Mouse (Mus musculus): ENCODE results near the gene Olfr1283. TPM values are rescaled to one million over a fixed set of nuclear protein-coding genes. Genes with fewer than 3 reads are reported as not detected.

The Olfr1283 gene
- not detected in 2 replicates for polyA plus RNA-seq (2012; rRNA removed)

GRCm38 (mm10) chr2:111366490-111366889, at the start of gene Olfr1283:
Olfr1283 (plus strand) TSS chr2:111366790.

DNA sequence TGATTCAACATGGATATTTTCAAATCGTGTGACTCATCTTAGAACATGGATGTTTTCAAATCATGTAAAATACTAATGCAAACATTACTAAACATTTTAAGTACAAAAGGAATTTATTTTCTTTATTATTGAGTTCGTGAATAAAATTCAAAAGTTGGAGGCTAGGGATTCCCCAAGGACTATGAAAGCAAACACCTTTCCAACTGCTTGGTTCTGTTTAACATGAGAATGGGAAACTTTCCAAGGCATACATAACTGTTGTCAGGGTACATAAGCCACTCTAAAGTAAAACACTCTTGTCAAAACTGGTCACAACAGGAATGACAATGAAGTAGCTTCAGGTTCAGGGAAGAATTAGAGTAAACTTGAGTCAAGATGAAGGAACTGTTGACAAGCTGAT, 40.4 kb upstream of the Olfr1283 start, which contains the start of gene Olfr1281:
Gene Olfr1281 (plus strand): TSS at position 301 of the 400 bp plus-strand sequence.

DNA sequence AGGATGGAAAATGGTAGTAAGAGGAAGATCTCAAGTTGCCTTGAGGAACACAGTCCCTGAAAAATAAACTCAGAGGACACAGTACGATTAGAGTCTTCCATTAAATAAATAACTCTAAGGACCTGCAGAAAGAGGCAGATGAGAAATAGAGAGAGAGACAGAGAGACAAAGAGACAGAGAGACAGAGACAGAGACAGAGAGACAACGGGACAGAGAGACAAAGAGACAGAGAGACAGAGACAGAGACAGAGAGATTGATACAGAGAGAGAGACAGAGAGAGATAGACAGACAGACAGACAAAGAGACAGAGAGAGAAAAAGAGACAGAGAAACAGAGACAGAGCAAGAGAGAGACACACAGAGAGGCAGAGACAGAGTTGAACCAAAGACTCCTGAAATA, 30.6 kb upstream of the Olfr1283 start, which contains the start of gene Olfr1282:
Gene Olfr1282 (minus strand): TSS at position 101 of the 400 bp plus-strand sequence.

DNA sequence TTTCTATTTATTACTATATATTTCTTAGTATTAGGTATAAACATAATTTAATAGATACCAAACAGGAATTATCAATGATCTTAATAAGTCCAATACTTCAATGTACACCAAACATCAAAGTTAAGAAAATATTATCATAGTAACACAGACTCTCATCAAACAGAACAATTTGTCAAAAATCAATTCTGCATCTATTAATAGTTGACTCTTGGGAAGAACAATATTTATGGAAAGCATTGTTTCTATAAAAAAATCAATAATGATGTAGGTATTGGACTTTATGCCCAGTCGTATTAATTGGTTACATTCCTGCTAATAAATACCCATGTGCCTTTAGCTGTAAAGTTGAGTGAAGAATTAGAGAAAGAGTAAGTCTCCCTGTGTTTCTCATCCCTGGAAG, 8.6 kb downstream of the Olfr1283 start, which contains the start of gene Olfr1284:
Gene Olfr1284 (plus strand): TSS at position 301 of the 400 bp plus-strand sequence.

Other genes starting within 250 kb of the Olfr1283 start
- gene Gm15130, start 213.9 kb upstream of the Olfr1283 start, polyA plus RNA-seq (2012; rRNA removed), result not detected in 2 replicates
- not detected in 2 replicates for gene 4930430A15Rik, start 137.2 kb upstream of the Olfr1283 start, polyA plus RNA-seq (2012; rRNA removed)
- gene Olfr1275, start 131.5 kb upstream of the Olfr1283 start, polyA plus RNA-seq (2012; rRNA removed), result not detected in 2 replicates
- not detected in 2 replicates for gene Olfr1276, start 112.3 kb upstream of the Olfr1283 start, polyA plus RNA-seq (2012; rRNA removed)
- gene Olfr1277, start 92.7 kb upstream of the Olfr1283 start, polyA plus RNA-seq (2012; rRNA removed), result not detected in 2 replicates
- gene Olfr1278, start 76.7 kb upstream of the Olfr1283 start, polyA plus RNA-seq (2012; rRNA removed), result not detected in 2 replicates
- not detected in 2 replicates for gene Olfr1279, start 66.2 kb upstream of the Olfr1283 start, polyA plus RNA-seq (2012; rRNA removed)
- gene Olfr1280, start 52.8 kb upstream of the Olfr1283 start, polyA plus RNA-seq (2012; rRNA removed), result not detected in 2 replicates
- gene Olfr1281, start 40.3 kb upstream of the Olfr1283 start, polyA plus RNA-seq (2012; rRNA removed), result not detected in 2 replicates
- gene Olfr1282, start 30.7 kb upstream of the Olfr1283 start, polyA plus RNA-seq (2012; rRNA removed), result not detected in 2 replicates
- gene Olfr1284, start 8.7 kb downstream of the Olfr1283 start, polyA plus RNA-seq (2012; rRNA removed), result not detected in 2 replicates
- gene Olfr1286, start 56.3 kb downstream of the Olfr1283 start, polyA plus RNA-seq (2012; rRNA removed), result not detected in 2 replicates
- gene Olfr1287, start 82.4 kb downstream of the Olfr1283 start, polyA plus RNA-seq (2012; rRNA removed), result not detected in 2 replicates
- not detected in 2 replicates for gene Olfr1288, start 107.3 kb downstream of the Olfr1283 start, polyA plus RNA-seq (2012; rRNA removed)
- gene Olfr1289, start 114.0 kb downstream of the Olfr1283 start, polyA plus RNA-seq (2012; rRNA removed), result not detected in 2 replicates
- gene Olfr1290, start 127.0 kb downstream of the Olfr1283 start, polyA plus RNA-seq (2012; rRNA removed), result not detected in 2 replicates
- gene Olfr1291-ps1, start 130.4 kb downstream of the Olfr1283 start, polyA plus RNA-seq (2012; rRNA removed), result not detected in 2 replicates
- gene Olfr1293-ps, start 158.4 kb downstream of the Olfr1283 start, polyA plus RNA-seq (2012; rRNA removed), result not detected in 2 replicates
- gene Olfr1294, start 173.5 kb downstream of the Olfr1283 start, polyA plus RNA-seq (2012; rRNA removed), result not detected in 2 replicates
- not detected in 2 replicates for gene Olfr1295, start 202.9 kb downstream of the Olfr1283 start, polyA plus RNA-seq (2012; rRNA removed)